Mouse (Mus musculus) heart, embryonic 15.5 days (tissue): ENCODE measurements around the gene Rmdn3. TPM values are rescaled to one million over a fixed set of nuclear protein-coding genes. Genes with fewer than 3 reads are reported as not detected.
A peak's percentile ranks its signal among the peaks of the same experiment; 100 is the strongest.

Source experiments
- ATAC-seq: fragments of 200-750 bp; cut with Nextera tagmentation; replicated peaks from 2 replicates; pipeline ENCODE4 v1.8.0; 2017; ENCODE audit warnings: low read depth, moderate TSS enrichment; ENCODE audit not compliant: insufficient number of reproducible peaks, insufficient read depth, low FRiP score
- H3K27ac ChIP-seq: fragments of 300-500 bp; sonication (generic); 2 replicates; pipeline ENCODE4 v1.5.1; 2015; ENCODE audit warnings: mild to moderate bottlenecking, inconsistent platforms
- H3K27me3 ChIP-seq: fragments of 300-500 bp; sonication (generic); 2 replicates; pipeline ENCODE4 v1.6.1; 2015; ENCODE audit warnings: inconsistent platforms
- H3K36me3 ChIP-seq: fragments of 300-500 bp; sonication (generic); 2 replicates; pipeline ENCODE4 v1.6.1; 2015; ENCODE audit warnings: mild to moderate bottlenecking, inconsistent platforms
- H3K4me1 ChIP-seq: fragments of 300-500 bp; sonication (generic); replicated peaks from 2 replicates; pipeline ENCODE4 v1.6.1; 2015; ENCODE audit warnings: inconsistent platforms
- H3K4me2 ChIP-seq: fragments of 300-500 bp; sonication (generic); 2 replicates; pipeline ENCODE4 v1.6.1; 2015; ENCODE audit warnings: inconsistent platforms, mild to moderate bottlenecking, moderate library complexity
- H3K4me3 ChIP-seq: fragments of 300-500 bp; sonication (generic); 2 replicates; pipeline ENCODE4 v1.5.1; 2015; ENCODE audit warnings: mild to moderate bottlenecking, inconsistent platforms
- H3K9ac ChIP-seq: fragments of 300-500 bp; sonication (generic); 2 replicates; pipeline ENCODE4 v1.6.1; 2015; ENCODE audit warnings: mild to moderate bottlenecking, inconsistent platforms
- H3K9me3 ChIP-seq: fragments of 300-500 bp; sonication (generic); replicated peaks from 2 replicates; pipeline ENCODE4 v1.6.1; 2016; ENCODE audit warnings: inconsistent platforms
- WGBS: fragments of 180-500 bp; shearing (Covaris S2); methylation state at CpG from one replicate; pipeline ENCODE4 v1.1.7; 2015; ENCODE audit warnings: mixed read lengths; 5-methylcytosine and 5-hydroxymethylcytosine counted together
- polyA plus RNA-seq: library from polyadenylated mRNA; unstranded; fragments of >200 nt; fragmentation: Nextera tagmentation; extraction: Ambion mirVana; gene quantifications from 2 replicates; pipeline ENCODE4 v1.2.1, GENCODE M21; 2015

Gene Rmdn3
- polyA plus RNA-seq, 1 experiment from 2014 or later = 23.0 TPM

DNA sequence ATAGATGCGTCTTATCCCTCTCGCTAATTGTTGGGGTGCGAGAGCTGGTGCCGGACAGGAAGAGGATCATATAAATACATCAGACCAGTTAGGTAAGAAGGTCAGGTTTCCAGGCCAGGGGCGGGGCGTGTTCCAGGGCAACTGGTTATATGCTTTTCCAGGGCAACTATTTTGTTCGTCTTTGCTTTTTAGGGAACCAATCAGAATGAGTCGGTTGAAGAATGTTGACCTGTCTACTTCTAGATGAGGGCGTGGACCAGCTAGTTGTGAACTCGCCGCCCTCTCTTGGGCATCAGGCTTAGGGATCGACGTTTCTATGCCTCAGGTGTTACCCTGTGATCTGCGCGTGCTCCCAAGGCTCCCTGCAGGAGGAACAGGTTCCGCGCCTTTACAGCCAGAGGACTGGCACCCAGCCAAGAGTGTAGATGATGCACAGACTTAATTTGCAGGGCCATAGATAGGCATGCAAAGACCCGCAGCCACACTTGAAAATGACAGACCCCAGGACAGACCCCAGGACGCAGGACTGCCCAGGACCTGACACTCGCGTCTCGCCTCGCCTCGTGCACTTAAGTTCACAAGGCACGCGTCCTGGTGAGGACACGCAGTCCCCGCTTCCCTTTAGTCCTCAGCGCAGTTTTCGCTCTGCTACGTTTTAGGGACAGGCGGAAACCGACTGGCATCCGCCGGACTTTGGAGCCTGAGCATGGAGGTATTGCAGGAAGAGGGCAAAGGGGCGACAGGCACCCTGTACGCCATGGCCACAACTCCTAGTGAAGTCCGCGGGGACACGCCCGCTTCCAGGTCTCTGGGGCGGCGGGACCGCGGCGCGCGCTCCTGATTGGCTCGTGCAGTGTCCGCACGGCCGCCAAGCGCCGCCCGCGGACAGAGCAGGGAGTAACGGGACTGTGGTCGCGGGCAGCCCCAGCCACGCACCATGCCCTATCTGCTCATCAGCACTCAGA is 10.3 kb upstream of the Rmdn3 start, which contains the start of gene Gchfr:
Gene Gchfr, plus strand, starts transcription at position 873 of the 965 bp plus-strand sequence.
- Histone ChIP-seq H3K27me3 (peaks cover 21% of the 10 kb centered on the region), H3K4me1 (peaks cover 19% of the 10 kb centered on the region), H3K36me3 (no peaks in the 10 kb centered on the region; the same call in 1 of the 2 replicates), H3K4me2 (peak within 1 kb of the TSS; percentile 98), H3K9me3 (no peaks in the 10 kb centered on the region), H3K9ac (peak within 1 kb of the TSS; percentile 53), H3K4me3 (peak within 1 kb of the TSS; percentile 61), H3K27ac (no peak within 1 kb of the TSS)
- under 1% methylated on average over 60 of the region's 60 CpGs for WGBS
- peak; percentile 78 for ATAC-seq

DNA sequence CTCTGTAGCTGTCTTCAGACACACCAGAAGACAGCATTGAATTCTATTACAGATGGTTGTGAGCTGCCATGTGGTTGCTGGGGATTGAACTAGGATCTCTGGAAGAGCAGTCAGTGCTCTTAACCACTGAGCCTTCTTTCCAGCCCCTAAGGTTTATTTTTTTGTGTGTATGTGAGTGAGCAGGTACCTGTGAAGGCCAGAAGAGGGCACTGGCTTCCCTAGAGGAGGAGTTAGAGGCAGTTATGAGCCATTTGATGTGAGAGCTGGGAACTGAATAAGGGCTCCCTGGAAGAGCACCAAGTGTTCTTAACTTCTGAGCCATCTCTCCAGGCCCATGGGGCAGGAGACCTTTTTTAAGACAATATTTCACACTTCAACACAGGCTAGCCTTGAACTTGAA is 8.6 kb upstream of the Rmdn3 start:
- Histone ChIP-seq H3K4me2 (no peak overlapping the region), H3K9me3 (no peaks in the 10 kb centered on the region), H3K36me3 (no peaks in the 10 kb centered on the region), H3K27ac (no peak overlapping the region), H3K4me3 (no peak overlapping the region), H3K4me1 (peaks cover 23% of the 10 kb centered on the region), H3K27me3 (peaks cover 21% of the 10 kb centered on the region), H3K9ac (no peak overlapping the region)
- no peak for ATAC-seq

DNA sequence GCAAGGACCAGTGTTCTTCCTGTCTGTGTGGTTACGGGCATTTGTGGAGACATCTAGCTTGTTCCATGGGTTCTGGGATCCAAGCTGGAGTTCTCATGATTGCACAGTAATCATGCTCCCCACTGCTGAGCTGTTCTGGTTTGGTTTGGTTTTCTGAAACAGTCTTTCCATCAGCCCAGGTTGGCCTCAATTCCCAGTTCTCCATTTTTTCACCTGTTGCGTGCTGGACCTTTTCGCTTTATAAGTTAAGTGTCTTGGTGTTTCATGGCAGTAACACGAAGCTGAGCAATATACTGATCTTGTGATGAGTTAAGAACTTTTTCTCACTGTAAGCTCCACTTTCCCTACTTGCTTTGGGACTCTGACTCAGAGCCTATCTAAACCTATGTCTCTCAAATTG is 7.2 kb upstream of the Rmdn3 start:
- Histone ChIP-seq H3K4me2 (no peak overlapping the region), H3K9ac (no peak overlapping the region), H3K27ac (no peak overlapping the region), H3K9me3 (no peaks in the 10 kb centered on the region), H3K4me3 (no peak overlapping the region), H3K4me1 (peaks cover 23% of the 10 kb centered on the region), H3K27me3 (peaks cover 21% of the 10 kb centered on the region), H3K36me3 (no peaks in the 10 kb centered on the region)
- no peak for ATAC-seq
- 82% methylated on average over 4 of the region's 4 CpGs for WGBS

DNA sequence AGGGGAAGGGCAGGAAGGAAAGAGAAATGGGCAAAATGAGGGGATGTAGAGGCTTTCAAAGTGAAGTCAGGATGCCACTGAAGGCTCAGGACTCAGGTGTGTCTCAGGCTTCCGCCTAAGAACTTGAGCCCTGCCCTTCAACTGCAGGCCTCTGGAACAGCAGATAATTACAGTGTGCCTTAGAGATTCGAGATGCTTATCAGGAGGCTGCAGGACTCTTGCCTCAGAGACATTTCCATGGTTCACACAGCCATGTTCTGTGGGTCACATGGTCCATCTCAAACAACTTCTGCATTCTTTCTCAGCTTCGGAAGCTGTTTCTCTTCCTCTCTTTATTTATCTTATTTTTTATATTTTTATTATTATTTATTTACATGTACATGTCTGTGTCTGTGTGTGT is 6.3 kb upstream of the Rmdn3 start:
- WGBS = 59% methylated on average over 3 of the region's 3 CpGs
- H3K36me3 ChIP-seq = no peaks in the 10 kb centered on the region
- no peak overlapping the region for H3K4me2 ChIP-seq
- H3K27ac ChIP-seq = no peak overlapping the region
- H3K4me3 ChIP-seq = no peak overlapping the region
- H3K27me3 ChIP-seq = peaks cover 20% of the 10 kb centered on the region
- ATAC-seq = no peak
- no peak overlapping the region for H3K9ac ChIP-seq
- peaks cover 23% of the 10 kb centered on the region for H3K4me1 ChIP-seq
- H3K9me3 ChIP-seq = no peaks in the 10 kb centered on the region

DNA sequence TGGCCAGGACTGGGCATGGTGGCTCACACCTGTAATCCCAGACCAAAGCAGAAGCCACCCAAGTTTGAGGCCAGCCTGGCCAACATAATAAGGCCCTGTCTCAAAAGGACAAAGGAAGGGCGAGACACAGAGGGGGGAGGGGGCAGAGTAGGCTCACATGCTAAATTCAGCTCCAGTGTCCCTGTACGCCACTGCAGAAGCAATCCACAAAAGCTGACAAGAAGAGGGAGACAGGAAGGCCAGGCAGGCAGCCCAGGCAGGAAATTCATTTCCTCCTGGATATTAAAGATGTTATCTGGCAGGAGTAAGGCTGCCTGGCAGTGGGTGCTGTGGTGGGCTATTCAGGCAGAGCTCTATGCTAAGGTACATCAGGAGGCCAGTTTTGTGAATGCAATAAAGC is 4.4 kb upstream of the Rmdn3 start:
- no peak overlapping the region for H3K4me3 ChIP-seq
- 22% methylated on average over 2 of the region's 2 CpGs for WGBS
- no peak overlapping the region for H3K4me2 ChIP-seq
- H3K36me3 ChIP-seq = no peaks in the 10 kb centered on the region
- no peak for ATAC-seq
- H3K9me3 ChIP-seq = no peaks in the 10 kb centered on the region
- H3K27me3 ChIP-seq = peaks cover 9% of the 10 kb centered on the region; the same call in 1 of the 2 replicates
- H3K4me1 ChIP-seq = peaks cover 11% of the 10 kb centered on the region
- H3K9ac ChIP-seq = no peak overlapping the region
- peak overlapping the region; percentile 31 for H3K27ac ChIP-seq

DNA sequence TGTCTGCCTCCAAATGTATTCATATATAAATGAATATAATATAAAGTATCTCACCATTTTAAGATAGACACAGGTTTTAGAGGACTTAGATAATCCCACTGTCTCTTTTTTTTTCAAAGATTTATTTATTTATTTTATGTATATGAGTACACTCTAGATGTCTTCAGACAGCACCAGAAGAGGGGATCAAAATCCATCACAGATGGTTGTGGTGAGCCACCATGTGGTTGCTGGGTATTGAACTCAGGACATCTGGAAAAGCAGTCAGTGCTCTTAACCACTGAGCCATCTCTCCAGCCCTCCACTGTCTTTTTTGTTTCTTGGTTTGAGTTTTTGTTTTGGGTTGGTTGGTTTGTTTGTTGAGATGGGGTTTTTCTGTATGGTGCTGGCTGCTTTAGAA is 1.0 kb upstream of the Rmdn3 start:
- no peak overlapping the region for H3K4me2 ChIP-seq
- H3K9ac ChIP-seq = no peak overlapping the region
- no peak overlapping the region for H3K4me3 ChIP-seq
- H3K36me3 ChIP-seq = peaks cover 14% of the 10 kb centered on the region
- peaks cover 22% of the 10 kb centered on the region for H3K4me1 ChIP-seq
- H3K27me3 ChIP-seq = no peaks in the 10 kb centered on the region
- no peaks in the 10 kb centered on the region for H3K9me3 ChIP-seq
- ATAC-seq = no peak
- H3K27ac ChIP-seq = no peak overlapping the region

DNA sequence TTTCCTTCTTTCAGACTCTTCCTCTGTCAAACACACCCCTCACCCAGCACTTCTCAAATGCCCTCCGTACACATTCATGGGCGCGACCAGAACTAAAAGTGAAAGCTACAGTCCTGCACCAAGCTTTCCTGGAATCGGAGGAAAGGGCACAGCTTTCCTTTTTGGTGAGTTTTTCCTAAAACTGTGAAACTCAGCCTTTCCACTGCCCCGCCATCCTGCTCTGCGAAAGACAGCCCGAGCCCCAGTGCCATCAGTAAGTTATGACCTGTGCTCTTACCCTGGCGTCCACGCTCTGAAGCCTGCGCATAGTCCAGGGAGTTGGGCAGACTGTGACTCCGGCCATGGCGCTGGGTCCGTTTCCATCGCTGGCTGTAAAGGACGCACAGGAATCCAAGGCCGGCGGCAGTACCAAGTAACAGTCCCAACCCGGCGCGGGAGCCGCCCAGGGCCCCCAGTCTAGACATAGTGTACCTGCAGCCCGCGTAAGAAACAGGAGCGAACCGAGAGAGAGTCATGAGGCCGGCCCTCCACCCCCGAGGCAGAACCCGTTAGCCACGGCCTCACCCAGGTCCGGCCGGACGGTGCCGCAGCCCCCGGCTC is 653 bp downstream of the Rmdn3 start:
- Histone ChIP-seq H3K4me3 (peak overlapping the region; percentile 92), H3K4me2 (peak overlapping the region; percentile 92), H3K27ac (peak overlapping the region; percentile 68), H3K9ac (peak overlapping the region; percentile 93), H3K9me3 (no peaks in the 10 kb centered on the region), H3K36me3 (peaks cover 31% of the 10 kb centered on the region), H3K4me1 (peaks cover 18% of the 10 kb centered on the region), H3K27me3 (no peaks in the 10 kb centered on the region)
- WGBS = 3% methylated on average over 34 of the region's 34 CpGs
- no peak for ATAC-seq

DNA sequence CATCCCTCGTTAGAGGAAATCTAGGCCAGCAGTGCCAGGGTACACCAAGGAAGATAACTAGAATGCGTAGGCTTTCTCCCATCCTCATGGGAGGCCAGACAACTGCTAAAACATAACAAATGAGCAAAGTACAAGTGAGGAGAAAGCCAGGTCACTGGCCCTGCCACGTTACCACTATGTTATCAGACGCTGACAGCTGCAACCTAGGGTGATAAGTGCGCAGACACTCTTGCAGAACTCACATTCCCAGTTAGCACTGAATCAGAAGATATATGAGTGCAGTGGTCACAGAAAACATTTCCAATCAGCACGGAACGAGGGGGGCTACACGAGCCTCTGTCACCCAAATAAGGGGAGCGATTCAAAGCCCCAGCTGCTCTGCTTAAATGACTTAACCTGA is 1.4 kb downstream of the Rmdn3 start:
- Histone ChIP-seq H3K27me3 (no peaks in the 10 kb centered on the region), H3K9ac (0 out of 2 replicates have a peak overlapping the region, but pooled peaks have one; percentile 93), H3K4me3 (peak overlapping the region; percentile 92), H3K4me1 (peaks cover 15% of the 10 kb centered on the region), H3K27ac (no peak overlapping the region), H3K9me3 (no peaks in the 10 kb centered on the region), H3K4me2 (peak overlapping the region; percentile 92), H3K36me3 (peaks cover 39% of the 10 kb centered on the region)
- no peak for ATAC-seq
- WGBS = 29% methylated on average over 9 of the region's 9 CpGs

DNA sequence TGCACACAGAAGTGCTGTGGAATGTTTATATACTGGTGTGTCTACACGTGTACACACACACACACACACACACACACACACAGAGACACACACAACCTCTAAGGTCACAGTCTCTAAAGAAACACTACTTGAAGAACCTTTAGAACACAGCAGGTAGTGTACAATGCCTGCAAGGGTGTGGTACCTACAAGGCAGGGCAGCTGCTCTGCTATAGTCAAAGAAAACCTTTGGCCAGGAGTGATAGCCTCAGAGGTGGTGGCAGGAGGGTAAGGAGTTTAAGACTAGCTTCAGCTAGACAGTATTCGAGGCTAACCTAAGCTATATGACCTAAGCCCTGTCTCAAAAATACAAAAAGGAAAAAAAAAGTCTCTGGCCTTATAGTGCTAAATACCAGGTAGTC is 2.2 kb downstream of the Rmdn3 start:
- no peak overlapping the region for H3K9ac ChIP-seq
- H3K9me3 ChIP-seq = no peaks in the 10 kb centered on the region
- H3K4me2 ChIP-seq = no peak overlapping the region
- peaks cover 15% of the 10 kb centered on the region for H3K4me1 ChIP-seq
- WGBS = 86% methylated on average over 2 of the region's 2 CpGs
- ATAC-seq = no peak
- H3K4me3 ChIP-seq = no peak overlapping the region
- H3K27ac ChIP-seq = no peak overlapping the region
- peaks cover 45% of the 10 kb centered on the region for H3K36me3 ChIP-seq
- no peaks in the 10 kb centered on the region for H3K27me3 ChIP-seq

DNA sequence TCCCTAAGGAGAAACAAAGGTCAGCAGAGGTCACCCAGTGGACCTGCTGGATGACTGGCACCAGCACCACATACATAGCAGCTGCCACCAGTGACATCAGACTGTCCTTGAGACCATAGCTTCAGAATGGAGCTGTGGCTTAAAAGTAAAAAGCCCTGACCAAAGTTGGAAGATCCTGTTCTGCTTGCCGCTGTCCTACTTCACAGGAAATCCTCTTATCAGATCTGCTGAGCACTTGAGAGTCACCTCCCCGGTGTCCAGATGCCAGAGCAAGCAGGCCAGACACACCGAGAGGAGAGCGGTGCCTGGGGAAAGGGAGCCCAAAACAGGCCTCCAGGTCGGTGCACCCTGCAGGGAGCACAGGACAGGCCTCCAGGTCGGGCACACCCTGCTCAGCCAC is 4.6 kb downstream of the Rmdn3 start:
- Histone ChIP-seq H3K36me3 (peaks cover 68% of the 10 kb centered on the region), H3K4me3 (no peak overlapping the region), H3K27me3 (no peaks in the 10 kb centered on the region), H3K9ac (no peak overlapping the region), H3K9me3 (no peaks in the 10 kb centered on the region), H3K4me2 (no peak overlapping the region), H3K4me1 (peaks cover 12% of the 10 kb centered on the region), H3K27ac (no peak overlapping the region)
- ATAC-seq = no peak
- WGBS = 50% methylated on average over 6 of the region's 6 CpGs

DNA sequence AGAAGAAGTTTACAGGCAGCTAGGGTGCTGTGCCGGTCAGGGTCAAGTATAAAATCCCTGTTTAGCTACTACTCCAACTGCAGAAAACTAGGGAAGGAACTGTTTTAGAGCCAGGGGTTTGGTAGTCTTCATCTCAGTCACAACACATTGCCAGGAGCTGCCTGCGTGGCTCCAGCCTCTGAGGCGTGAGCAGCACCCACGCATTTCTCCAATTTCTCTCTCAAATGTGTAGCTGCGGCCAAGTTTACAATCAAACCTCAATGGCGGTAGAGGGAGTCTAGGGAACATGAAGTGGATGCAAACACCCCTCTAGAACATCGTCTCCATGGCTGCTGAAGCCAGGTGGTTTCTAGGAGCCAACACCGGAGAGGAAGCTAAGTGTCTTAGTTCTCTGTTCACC is 9.1 kb downstream of the Rmdn3 start:
- ATAC-seq = no peak
- WGBS = 83% methylated on average over 8 of the region's 8 CpGs
- Histone ChIP-seq H3K9me3 (no peaks in the 10 kb centered on the region), H3K9ac (no peak overlapping the region), H3K27me3 (no peaks in the 10 kb centered on the region), H3K36me3 (peaks cover 84% of the 10 kb centered on the region), H3K4me3 (no peak overlapping the region), H3K4me2 (no peak overlapping the region), H3K27ac (no peak overlapping the region), H3K4me1 (no peaks in the 10 kb centered on the region)
